Mouse (Mus musculus) liver, embryonic 14.5 days (tissue): ENCODE measurements around the gene Fndc5.

Experiments used
- CTCF ChIP-seq: IDR thresholded peaks from 2 replicates; pipeline ENCODE4 v1.5.1; 2016; ENCODE audit warnings: antibody characterized with exemption, low read depth, control low read depth
- EP300 ChIP-seq: IDR thresholded peaks from 2 replicates; pipeline ENCODE4 v1.6.1; 2016; ENCODE audit warnings: antibody characterized with exemption, low read depth

GRCm38 (mm10) chr4:129087850-129088249 lies 48.9 kb upstream of the Fndc5 start:
- TF ChIP-seq CTCF = no peak
- TF ChIP-seq EP300 = no peak
